In the genomic region with DNA sequence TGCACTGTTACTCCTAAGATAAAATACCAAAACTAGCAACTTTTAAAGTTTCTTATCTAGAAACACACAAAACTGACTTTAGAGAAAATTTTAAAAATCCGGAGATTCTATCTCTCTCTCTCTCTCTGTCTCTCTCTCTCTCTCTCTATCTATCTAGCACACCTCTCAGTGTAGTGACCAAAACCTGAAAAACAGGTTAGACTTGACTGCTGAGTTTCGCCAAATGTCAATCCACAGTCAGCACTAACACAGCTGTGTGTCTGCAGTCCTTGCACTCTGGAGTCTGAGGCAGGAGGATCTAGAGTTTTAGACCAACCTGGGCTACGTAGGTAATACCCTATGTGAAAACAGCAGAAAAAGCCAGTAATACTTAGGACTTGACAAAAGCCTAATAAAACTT, we compare ENCODE assay signal across 13 mouse cellular contexts.
"Had no signal": no experiment of that assay in that cellular context is flagged by ENCODE, and none has a peak within 500 bp of the region (broad histone marks: within the 10 kb centered on the region; RNA-seq: fewer than 3 reads in every experiment).

No protein-coding gene starts in this region.

- H3K4me1 ChIP-seq: limb, embryonic 13.5 days; midbrain, embryonic 10.5 days; neural tube, embryonic 15.5 days had no signal

- H3K4me3 ChIP-seq: limb, embryonic 13.5 days; midbrain, embryonic 10.5 days; myocyte; neural tube, embryonic 15.5 days had no signal

- H3K9ac ChIP-seq: limb, embryonic 13.5 days; liver, embryonic 14.5 days; neural tube, embryonic 15.5 days had no signal

- H3K9me3 ChIP-seq: limb, embryonic 13.5 days; midbrain, embryonic 10.5 days; neural tube, embryonic 15.5 days had no signal

- DNase-seq: kidney, postnatal 10 days; kidney, postnatal 4 days; left cerebral cortex, postnatal 4 days; lung, postnatal 4 days; midbrain, embryonic 14.5 days; right cerebral cortex, adult 18-20 months; right cerebral cortex, postnatal 25 days; thymus, postnatal 36 days had no signal

- H3K4me2 ChIP-seq: limb, embryonic 13.5 days; neural tube, embryonic 15.5 days had no signal

- H3K27me3 ChIP-seq: limb, embryonic 13.5 days; neural tube, embryonic 15.5 days had no signal

- H3K27ac ChIP-seq: limb, embryonic 13.5 days; liver, embryonic 14.5 days; midbrain, embryonic 10.5 days; neural tube, embryonic 15.5 days had no signal
